Mouse (Mus musculus) thymus, postnatal 25 days (tissue): ENCODE measurements around the gene Hba-x.
"Not testable (repeated sequence)": the region's sequence is repeated elsewhere in the genome, so short reads cannot be mapped to it uniquely, and the experiment has no call there.

Source experiments
- DNase-seq: peaks from one replicate; pipeline ENCODE4 v3.0.0; 2022

The Hba-x gene

DNA sequence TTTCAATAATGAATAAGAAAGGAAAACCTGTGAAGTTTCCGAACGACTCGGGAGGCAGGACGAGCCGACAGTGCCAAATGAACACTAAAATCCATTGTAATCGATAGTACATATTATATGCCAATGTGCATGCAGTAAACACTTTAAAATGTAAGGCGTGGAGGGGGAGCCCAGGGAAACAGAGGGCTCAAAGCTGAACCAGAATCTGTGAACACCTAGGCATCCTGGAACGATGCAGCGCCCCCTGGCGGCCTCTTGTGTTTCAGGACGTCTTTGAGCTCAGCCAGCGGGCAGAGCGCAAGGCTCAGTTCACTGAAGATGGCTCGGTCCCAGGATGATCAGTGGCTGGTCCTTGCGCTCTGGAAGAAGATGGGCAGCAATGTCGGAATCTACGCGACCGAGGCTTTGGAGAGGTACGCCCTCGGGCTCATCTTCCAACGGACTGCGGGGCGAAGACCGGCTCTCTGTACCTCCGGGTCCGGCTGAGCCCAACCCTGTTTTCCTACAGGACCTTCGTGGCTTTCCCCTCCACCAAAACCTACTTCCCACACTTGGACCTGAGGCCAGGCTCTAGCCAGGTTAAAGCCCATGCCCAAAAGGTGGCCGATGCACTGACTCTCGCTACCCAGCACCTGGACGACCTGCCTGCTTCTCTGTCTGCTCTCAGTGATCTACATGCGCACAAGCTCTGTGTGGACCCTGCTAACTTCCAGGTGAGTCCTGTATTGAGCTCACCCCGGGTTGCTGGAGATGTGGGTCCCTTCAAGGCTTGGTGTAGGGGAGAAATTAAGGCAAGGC lies 10.7 kb downstream of the Hba-x start, which contains the start of gene Hbq1b:
Gene Hbq1b (plus strand): TSS at position 271 of the 798 bp plus-strand sequence.
- peak; percentile 75 for DNase-seq

DNA sequence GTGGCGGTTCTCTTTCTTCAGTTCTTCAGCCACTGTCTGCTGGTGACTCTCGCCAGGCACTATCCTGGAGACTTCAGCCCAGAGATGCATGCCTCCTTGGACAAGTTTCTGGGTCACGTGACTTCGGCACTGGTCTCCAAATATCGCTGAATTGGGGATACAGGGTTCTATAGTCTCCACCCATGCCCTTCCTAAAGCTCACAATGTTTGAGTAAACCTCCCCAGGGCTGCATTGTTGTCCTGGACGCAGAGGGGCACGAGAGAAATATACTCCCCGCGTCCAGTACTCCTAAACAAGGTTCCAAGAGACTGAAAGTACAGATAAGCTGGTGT lies 11.3 kb downstream of the Hba-x start:
- DNase-seq, result no peak

DNA sequence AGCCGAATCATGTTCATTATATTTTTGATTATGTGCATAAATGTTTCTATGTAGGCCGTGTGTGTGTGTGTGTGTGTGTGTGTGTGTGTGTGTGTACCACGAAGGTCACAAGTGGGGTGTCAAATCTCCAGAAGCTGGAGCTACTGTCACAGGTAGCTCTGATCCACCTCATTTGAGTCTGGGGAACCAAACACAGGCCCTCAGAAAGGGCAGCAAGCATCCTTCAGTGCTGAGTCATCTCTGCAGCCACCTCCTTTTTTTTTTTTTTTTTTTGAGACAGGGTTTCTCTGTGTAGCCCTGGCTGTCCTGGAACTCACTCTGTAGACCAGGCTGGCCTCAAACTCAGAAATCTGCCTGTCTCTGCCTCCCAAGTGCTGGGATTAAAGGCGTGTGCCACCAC lies 16.6 kb downstream of the Hba-x start:
- DNase-seq, result not testable (repeated sequence)

DNA sequence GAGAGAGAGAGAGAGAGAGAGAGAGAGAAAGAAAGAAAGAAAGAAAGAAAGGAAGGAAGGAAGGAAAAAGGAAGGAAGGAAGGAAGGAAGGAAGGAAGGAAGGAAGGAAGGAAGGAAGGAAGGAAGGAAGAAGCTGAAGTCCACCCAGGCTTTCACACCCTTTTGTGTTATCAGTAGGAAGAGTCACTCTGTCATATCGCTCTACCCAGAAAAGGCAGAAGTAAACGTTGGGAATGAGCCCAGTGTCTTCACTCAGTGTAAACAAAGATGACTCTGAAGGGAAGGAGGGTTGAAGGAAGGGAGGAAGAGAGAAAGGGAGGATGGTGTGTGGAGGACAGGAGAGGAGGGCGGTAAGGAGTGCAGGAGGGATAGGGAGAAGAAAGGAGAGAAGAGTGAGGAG lies 17.3 kb downstream of the Hba-x start:
- DNase-seq, result not testable (repeated sequence)

DNA sequence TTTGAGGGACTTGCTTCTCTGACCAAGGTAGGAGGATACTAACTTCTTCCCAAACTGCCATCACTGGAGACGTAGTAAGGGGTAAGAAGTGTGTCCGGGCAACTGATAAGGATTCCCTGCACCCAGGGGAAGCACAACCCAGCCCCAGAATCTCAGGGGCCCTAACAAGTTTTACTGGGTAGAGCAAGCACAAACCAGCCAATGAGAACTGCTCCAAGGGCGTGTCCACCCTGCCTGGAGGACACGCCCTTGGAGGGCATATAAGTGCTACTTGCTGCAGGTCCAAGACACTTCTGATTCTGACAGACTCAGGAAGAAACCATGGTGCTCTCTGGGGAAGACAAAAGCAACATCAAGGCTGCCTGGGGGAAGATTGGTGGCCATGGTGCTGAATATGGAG lies 20.0 kb downstream of the Hba-x start, which contains the start of gene Hba-a2:
Gene Hba-a2 (plus strand): TSS at position 287 of the 400 bp plus-strand sequence.
- not testable (repeated sequence) for DNase-seq

DNA sequence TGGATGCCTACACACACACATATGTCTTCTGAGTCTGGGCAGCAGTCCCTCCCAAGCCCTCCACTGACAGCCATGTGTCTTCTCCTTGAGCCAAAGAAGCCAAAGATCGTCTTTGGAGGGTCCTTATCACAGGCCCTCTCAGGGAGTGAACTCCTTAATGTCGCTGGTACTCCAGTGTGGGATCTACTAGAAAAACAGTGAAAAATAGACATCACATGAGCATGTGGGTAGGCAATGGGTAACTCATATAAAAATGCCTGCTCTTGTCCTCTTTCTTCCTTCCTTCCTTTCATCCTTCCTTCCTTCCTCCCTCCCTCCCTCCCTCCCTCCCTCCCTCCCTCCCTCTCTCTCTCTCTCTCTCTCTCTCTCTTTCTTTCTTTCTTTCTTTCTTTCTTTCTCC lies 21.2 kb downstream of the Hba-x start:
- DNase-seq, result not testable (repeated sequence)

DNA sequence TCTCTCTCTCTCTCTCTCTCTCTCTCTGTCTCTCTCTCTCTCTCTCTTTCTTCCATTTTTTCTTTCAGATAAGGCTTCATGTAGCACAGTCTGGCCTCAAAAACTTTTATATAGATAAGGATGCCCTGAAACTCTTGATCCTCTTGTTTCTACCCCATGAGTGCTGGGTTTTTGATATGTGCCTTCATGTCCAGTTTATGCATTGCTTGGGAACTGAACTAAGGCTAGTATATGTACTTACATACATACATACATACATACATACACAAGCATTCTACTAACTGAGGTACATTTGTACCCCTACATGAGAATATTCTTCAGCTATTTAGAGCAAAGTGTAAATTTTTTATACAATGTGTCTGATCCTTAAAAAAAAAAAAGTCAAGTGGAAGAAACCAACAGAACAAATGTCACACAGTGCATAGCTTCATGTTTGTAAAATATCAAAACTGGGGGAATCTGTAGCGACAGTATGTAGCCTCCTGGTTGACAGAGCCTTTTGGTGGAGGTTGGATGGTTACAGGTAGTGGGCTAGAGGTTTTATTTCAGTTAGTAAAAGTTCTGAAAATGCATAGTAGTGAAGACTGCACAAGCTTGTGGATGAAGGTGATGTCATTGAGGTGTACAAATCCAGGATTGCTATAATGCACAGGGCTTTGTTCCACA lies 21.8 kb downstream of the Hba-x start:
- no peak for DNase-seq

DNA sequence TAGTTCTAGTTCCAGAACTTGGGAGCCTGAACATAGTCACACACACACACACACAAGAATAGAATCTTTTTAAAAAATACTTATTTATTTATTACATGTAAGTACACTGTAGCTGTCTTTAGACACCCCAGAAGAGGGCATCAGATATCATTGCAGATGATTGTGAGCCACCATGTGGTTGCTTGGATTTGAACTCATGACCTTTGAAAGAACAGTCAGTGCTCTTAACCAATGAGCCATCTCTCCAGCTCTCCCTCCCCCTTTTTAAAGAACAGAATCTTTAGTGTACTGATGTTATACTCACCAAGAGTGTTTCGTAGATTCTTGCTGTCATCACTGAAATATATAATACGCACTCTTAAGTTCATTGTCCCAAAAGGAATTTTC lies 22.3 kb downstream of the Hba-x start:
- no peak for DNase-seq

DNA sequence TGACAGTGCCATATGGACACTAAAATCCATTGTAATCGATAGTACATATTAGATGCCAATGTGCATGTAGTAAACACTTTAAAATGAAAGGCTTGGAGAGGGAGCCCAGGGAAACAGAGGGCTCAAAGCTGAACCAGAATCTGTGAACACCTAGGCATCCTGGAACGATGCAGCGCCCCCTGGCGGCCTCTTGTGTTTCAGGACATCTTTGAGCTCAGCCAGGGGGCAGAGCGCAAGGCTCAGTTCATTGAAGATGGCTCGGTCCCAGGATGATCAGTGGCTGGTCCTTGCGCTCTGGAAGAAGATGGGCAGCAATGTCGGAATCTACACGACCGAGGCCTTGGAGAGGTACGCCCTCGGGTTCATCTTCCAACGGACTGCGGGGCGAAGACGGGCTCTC lies 23.7 kb downstream of the Hba-x start, which contains the start of gene Hbq1a:
Gene Hbq1a (plus strand): TSS at position 205 of the 400 bp plus-strand sequence.
- DNase-seq, result peak; percentile 57

DNA sequence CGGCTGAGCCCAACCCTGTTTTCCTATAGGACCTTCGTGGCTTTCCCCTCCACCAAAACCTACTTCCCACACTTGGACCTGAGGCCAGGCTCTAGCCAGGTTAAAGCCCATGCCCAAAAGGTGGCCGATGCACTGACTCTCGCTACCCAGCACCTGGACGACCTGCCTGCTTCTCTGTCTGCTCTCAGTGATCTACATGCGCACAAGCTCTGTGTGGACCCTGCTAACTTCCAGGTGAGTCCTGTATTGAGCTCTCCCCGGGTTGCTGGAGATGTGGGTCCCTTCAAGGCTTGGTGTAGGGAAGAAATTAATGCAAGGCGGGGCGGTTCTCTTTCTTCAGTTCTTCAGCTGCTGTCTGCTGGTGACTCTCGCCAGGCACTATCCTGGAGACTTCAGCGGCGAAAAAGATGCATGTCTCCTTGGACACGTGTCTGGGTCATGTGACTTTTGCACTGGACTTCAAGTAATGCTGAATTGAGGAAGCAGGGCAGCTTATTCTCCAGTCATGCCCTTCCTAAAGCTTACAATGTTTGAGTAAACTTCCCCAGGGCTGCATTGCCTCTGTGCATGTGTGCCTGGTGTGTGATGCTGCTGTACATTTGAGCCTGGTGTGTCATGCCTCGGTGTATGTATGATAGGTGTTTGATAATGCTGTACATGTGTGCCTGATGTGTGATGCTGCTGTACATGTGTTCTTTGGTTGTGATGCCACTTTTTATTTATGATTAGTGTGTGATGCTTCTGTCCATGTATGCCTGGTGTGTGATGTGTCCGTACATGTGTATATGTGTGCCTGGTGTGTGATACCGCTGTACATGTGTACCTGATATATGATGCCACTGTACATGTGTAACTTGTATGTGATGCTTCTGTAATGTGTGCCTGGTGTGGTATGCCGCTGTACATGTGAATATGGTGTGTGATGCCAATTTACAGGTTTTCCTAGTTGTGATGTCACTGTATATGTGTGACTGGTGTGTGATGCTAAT lies 24.4 kb downstream of the Hba-x start:
- no peak for DNase-seq

DNA sequence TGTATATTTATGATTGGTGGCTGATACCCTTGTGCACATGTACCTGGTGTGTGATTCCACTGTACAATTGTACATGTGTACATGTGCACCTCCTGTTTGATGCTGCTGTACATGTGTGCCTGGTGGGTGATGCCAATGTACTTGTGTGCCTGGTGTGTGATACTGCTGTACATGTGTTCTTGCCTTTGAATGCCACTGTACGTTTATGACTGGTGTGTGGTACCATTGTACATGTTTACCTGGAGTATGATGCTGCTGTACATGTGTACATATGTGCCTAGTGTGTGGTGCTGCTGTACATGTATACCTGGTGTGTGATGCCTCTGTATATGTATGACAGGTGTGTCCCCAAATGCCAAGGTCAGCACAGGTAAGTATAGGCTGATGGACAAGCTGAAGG lies 25.3 kb downstream of the Hba-x start:
- no peak for DNase-seq

DNA sequence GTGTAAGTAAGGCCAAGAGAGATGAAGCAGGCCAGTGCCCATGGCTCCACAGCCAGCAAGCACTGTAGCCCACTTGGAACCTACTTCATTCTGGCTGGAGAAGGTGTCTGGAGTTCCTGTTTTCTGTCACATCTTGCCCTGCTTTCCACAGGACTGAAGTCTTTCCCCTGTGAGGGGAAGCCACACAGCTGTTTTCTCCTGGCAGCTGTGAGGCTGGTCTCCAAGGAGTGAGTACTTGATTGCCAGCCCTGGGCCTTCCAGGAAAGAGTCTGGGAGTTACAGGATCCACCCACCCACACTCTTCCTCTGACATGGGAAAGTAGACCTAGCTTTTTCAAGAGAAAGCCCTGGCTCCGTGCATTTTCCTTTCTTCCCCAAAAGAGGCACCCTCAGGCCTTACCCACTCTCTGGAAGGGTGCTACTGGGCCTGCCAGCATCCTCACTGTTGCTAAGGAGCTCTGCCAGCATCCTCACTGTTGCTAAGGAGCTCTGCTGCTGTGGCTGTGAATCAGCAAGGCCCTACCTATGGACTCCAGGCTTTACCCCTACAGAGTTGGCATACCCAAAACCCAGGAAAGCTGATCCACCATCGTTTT lies 26.7 kb downstream of the Hba-x start:
- DNase-seq, result no peak

DNA sequence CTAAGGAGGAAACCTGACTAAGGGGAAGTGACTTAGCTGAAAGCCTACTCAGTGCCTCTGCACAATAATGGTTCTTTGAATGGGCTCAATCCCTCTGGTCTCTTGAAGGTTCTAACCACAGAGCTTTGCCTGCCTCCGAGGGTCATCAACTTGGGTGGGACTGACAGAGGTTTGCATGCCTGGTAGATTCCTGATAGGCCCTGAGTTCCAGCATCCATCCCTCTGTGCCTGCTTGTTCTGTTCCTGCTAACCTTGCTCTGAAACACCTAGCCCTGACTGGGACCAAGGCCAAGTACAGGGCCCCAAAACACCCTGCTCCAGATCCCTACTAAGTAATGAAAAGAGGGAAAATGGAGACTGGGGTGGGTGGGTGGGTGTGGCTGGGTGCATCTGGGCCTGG lies 27.3 kb downstream of the Hba-x start:
- DNase-seq, result no peak

DNA sequence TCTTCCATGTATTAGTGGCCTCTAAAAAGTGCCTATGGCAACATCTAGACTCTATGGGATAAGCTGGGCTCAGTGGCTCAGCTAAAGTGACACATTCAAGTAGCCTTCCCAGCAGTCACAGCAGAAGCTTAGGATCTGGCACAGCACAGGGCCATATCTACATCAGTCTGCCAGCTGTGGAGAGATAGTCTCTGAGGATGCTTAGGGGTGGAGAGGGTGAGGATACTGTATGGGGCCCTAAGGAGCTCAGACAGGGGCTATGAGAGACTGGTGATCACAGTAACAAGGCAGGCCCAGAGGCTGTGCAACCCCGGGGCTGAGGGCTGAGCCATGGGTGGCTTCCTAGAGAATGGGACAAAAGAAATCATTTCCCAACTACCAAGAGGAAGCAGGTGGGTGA lies 30.8 kb downstream of the Hba-x start:
- no peak for DNase-seq

DNA sequence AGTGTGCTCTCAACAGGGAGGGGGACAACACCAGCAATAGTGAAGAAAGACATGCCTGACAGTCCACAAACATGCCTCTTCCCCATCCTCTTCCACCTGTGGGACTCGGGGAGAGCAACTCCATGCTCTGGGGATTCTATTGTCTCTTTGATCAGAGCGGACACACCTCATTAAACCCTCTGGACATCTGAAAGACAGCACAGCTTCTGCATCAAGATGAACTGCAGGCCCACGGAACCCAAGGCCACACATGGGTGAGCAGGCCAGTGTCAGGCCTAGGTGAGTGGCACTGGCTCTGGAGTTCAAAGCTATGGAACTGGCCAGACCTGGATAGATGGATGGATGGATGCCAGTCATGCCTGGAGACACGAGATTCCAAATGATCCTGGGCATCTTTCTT lies 33.2 kb downstream of the Hba-x start:
- no peak for DNase-seq

DNA sequence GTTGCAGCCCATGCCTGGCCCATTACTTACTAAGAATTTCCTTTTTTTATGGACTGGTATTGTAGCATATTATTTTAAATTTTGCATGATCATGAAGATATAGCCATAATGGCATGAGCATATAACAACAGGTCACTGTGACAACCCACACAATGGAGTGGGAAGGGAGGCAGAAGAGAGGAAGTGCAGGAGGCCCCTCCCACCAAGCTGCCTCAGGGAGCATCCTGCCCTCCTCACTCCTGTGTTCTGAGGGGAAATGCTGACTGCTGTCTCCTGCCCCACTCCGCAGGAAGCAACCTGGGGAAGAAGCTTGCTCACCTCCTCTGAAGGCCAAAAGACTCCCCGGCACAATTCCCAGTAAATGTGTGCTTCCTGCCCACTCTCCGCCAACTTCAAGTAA lies 33.7 kb downstream of the Hba-x start:
- no peak for DNase-seq

DNA sequence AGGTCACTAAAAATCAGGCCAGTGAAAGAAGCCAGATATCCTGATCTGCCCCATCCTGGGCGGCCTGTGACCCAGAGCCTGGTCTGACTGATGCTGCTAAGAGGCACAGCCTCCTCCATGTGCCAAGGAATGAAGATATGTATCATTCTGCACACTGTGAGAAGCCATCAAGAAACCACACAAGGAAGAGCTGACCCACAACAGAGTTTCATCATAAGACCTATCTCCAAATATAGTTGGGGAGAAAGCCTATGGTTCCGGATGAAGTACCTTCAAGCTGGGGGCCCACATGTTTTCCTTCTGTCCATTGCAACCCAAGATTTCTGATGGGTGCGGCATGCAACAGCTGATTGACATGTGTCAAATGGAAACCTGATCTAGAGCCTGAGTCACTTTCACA lies 39.8 kb downstream of the Hba-x start:
- DNase-seq, result no peak

DNA sequence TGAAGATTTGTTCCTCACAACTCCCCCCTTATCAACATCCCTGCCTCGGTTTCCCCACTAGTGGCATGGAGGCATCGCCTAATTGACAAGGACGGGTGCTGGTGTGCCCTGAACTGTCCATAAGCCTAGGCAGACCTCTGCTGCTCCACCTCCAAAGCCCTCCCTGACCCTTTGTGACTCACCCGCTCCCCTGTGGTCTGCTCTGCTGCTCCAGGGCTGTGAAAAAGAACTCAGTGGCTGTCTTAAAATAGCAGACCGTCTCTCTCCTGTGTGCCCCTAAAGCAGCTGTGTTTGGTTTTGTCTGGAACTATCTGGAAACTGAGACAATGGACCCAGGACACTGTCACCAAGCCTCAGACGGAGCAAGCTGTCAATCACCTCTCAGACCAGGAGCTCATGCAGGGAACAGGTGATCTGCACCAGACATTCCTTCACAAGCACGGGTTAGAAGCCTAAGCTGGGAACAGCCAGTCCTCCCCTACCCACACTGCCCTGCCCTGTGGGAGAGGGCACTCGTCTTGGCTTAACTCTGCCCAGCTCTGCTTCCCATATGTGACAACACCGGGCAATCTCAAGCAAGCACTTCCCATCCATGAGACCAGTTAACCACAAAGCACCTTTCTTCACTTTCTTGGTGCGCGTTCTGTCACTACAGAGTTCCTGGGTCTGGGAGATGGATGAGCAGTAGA lies 44.5 kb downstream of the Hba-x start:
- no peak for DNase-seq

DNA sequence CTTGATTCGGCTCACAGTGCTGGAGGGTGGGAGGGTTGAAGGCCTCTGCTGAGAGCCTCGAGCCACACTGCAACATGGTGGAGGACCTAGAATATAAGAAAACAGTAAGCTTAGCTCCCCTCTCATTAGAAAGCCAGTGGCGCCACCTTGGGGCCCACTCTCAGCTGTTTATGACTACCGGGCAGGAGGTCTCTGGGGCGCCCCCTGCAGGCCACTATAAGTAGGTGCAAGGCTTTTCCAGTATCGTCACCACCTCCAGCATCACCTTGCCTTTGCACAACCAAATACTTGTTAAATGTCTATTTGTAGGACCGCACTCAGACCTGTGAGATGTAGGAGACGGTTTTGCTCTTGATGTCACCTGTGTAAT lies 45.0 kb downstream of the Hba-x start:
- peak; percentile 62 for DNase-seq

DNA sequence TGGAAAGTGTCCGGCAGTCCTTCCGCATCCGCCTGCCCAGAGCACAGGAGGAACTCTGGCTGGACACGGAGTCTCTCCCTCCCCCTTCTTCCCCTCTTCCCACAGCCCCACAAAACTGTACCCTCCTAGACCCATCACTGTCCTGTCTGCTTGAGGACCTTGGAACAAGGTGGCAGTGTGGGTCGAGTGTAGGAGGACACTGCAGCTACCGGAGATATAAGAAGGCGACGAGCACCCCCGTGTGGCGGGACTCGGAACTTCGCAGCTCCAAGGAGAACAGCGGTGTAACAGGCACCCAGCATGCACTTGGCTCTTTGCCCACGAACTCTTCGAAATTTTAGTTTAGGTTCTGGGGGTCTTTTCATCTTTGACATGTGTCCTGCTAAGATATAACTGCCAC lies 48.4 kb downstream of the Hba-x start:
- DNase-seq, result peak; percentile 82
